Mouse (Mus musculus): ENCODE measurements at regions not wholly inside any gene's neighbourhood (a gene's known extent, or its start where the extent isn't known, plus 50 kb on each side); places are given as distances from the start of the nearest gene placed in this dataset.
A peak's percentile ranks its signal among the peaks of the same experiment; 100 is the strongest.

DNA sequence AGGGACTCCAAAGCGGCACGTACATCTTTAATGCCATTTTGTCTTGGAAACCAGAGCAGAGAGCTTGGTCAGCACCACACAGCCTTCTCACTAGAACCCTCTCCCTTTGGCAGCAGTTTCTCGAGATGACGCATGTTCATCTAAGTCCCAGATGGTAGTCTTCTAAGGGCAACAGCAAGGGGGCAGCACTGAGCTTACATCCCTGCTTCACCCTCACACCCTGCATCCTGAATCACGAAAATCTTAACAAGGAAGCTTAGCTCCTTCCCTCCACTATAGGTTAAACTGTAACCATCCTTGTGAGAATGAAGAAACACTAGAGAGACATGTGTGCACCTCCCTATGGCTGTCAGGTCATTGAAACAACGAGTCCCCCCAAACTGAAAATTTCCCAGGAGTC lies 538.4 kb downstream of the Plekhb2 start:
- WGBS, result 42% methylated on average over 6 of the region's 6 CpGs
- H3K9me3 ChIP-seq (replicated peaks), result no peaks in the 10 kb centered on the region
- peak; percentile 57 for DNase-seq (ENCODE audit: low spot score)
- no peaks in the 10 kb centered on the region for H3K36me3 ChIP-seq
- no peaks in the 10 kb centered on the region for H3K4me1 ChIP-seq
- no peaks in the 10 kb centered on the region for H3K27me3 ChIP-seq (ENCODE audit: low read depth, poor library complexity, severe bottlenecking)
- H3K4me3 ChIP-seq, result no peak overlapping the region
- H3K27ac ChIP-seq (replicated peaks), result no peak overlapping the region

DNA sequence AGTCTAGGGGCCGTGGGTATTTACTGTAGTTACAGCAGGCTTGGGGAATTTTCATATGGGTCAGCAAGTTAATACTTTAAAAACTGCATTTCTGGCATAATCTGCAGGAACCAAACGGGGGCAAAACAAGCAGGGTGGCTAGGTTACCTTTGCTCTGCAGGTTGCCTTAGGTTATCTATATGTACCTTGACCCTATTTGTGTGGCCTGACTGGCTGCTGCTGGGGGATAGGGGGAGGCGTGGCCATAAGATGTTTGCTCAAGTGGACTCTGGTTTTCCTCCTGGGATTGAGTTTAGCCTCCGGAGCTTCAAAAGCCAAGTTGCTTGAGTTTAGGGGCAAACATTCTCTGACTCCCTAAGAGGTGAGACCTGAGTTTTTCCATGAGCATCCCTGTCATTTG lies 540.6 kb downstream of the Plekhb2 start:
- no peaks in the 10 kb centered on the region for H3K36me3 ChIP-seq
- no peaks in the 10 kb centered on the region for H3K9me3 ChIP-seq (replicated peaks)
- H3K4me1 ChIP-seq, result peaks cover 5% of the 10 kb centered on the region; the same call in 1 of the 2 replicates
- no peaks in the 10 kb centered on the region for H3K27me3 ChIP-seq (ENCODE audit: low read depth, poor library complexity, severe bottlenecking)
- 86% methylated on average over 4 of the region's 4 CpGs for WGBS
- H3K4me3 ChIP-seq, result no peak overlapping the region
- no peak for DNase-seq (ENCODE audit: low spot score)
- no peak overlapping the region for H3K27ac ChIP-seq (replicated peaks)

DNA sequence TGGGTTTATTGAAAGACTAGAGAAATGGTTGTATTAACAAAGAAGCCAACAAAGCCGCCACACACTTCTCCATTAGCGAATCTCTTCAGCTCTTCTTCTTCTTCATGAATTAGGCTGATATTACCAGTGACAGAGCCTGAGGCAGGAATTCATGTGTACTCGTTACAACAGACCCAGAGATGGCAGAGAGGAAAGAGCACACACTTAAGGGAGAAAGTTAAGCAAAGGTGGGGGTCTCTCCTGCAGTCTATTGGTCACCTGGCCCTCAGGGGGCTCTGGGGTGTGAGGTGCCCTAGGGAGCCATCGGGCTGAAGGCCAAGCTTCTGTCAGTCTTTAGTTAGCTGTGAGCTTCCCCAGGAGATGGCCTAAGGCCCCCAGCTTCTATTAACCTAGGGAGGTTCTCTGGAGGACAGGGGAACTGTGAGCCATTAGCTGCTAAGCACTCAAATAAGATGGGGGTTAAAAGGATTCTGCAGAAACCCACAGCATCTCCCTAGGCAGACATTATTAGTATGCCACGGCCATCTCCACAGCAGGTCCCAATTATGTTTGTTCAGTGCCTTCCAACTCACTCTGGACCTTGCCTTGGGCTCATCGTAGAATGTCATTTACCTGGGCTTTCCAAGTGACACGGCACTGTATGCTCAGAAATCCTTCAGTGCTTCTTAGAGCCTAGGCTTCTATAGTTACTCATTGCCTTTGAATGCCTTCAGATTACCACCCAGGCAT lies 541.2 kb downstream of the Plekhb2 start:
- Histone ChIP-seq H3K27ac (replicated peaks) (0 out of 2 replicates have a peak overlapping the region, but pooled peaks have one; percentile 3), H3K36me3 (no peaks in the 10 kb centered on the region), H3K9me3 (replicated peaks) (no peaks in the 10 kb centered on the region), H3K4me3 (no peak overlapping the region), H3K4me1 (peaks cover 5% of the 10 kb centered on the region; the same call in 1 of the 2 replicates), H3K27me3 (ENCODE audit: low read depth, poor library complexity, severe bottlenecking) (no peaks in the 10 kb centered on the region)
- 81% methylated on average over 7 of the region's 7 CpGs for WGBS
- no peak for DNase-seq (ENCODE audit: low spot score)

DNA sequence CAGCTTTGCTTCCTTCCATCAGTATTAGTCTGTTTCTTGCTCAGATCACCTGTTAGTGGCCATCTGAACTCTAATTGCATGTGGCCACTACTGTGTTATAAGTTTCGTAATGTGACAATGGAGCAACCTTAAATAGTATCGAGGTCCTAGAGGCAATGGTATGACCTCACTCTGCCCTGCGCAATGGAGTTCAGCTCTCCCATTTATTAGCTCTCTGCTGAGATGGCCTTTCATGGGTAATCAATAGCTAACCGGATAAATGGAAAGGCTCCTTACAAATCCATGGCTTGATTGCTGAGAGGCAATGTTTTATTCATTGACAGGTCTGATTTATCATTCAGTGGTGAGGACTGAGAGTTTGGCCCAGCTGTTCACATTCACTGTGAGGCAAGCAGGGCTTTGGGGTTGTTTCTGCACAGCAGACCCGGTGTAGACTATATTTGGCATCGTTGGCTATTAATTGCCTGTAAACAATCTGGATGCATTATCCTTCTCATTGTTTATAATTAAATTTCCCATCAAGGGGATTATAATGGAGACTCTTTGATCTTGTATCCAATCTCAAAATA lies 543.9 kb downstream of the Plekhb2 start:
- H3K36me3 ChIP-seq, result no peaks in the 10 kb centered on the region
- H3K27me3 ChIP-seq (ENCODE audit: low read depth, poor library complexity, severe bottlenecking), result no peaks in the 10 kb centered on the region
- 80% methylated on average over 6 of the region's 6 CpGs for WGBS
- H3K9me3 ChIP-seq (replicated peaks), result no peaks in the 10 kb centered on the region
- no peak overlapping the region for H3K27ac ChIP-seq (replicated peaks)
- H3K4me3 ChIP-seq, result no peak overlapping the region
- DNase-seq (ENCODE audit: low spot score), result no peak
- H3K4me1 ChIP-seq, result peaks cover 5% of the 10 kb centered on the region; the same call in 1 of the 2 replicates

DNA sequence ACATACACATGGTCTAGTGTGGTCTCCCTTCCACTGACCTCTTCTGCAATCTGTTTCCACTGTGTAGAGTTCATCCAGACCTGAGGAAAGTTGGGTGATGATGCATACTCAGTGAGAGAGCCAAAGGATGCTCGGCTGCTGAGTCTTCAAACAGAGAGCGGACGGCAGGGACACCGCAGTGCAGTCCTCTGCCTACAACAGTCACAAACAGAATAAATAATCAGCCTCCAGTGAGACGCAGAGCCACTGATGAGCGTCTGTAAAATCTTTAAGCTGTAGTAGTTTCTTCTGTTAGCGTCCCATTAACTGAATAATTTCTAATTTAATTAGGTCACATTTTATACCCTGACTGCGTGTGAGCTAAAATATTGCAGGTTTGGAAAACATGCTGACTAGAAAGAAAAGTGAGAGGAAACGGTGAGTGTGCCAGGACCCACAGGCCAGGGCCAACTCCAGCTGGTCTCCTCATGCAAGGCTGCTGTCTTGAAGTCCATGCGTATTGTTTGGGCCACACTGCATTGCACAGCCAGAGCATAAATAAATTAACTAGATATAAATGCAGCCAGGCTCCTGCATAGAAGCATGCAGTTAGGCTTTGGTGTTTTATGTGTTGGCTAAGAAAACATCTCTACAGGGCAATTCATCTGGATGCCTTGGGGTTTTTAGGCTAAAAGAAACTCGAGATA lies 551.0 kb downstream of the Plekhb2 start:
- DNase-seq (ENCODE audit: low spot score), result no peak
- WGBS, result 89% methylated on average over 11 of the region's 11 CpGs
- H3K4me1 ChIP-seq, result peaks cover 22% of the 10 kb centered on the region
- no peaks in the 10 kb centered on the region for H3K27me3 ChIP-seq (ENCODE audit: low read depth, poor library complexity, severe bottlenecking)
- no peak overlapping the region for H3K27ac ChIP-seq (replicated peaks)
- no peak overlapping the region for H3K4me3 ChIP-seq
- no peaks in the 10 kb centered on the region for H3K9me3 ChIP-seq (replicated peaks)
- H3K36me3 ChIP-seq, result no peaks in the 10 kb centered on the region

DNA sequence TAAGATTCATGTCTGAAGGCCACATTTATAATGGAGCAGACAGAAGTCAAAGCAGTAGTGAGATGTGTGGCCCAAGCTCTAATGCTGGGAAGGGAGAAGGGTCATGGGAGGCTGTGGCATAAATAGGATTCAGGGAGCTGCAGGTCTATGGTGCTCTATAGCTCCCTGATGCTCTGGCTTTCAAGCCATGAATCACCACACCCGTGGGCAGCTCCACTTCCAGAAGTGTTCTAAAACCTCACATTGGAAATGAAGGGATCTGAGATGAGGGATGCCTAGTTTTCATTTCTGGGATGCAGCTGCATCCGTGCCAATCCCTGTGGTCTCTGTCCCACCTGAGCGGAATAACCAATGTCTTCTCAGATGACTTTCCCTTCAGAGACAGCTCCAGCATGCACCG lies 553.2 kb downstream of the Plekhb2 start:
- WGBS, result 81% methylated on average over 4 of the region's 4 CpGs
- Histone ChIP-seq H3K27me3 (ENCODE audit: low read depth, poor library complexity, severe bottlenecking) (no peaks in the 10 kb centered on the region), H3K36me3 (no peaks in the 10 kb centered on the region), H3K4me1 (peaks cover 22% of the 10 kb centered on the region), H3K27ac (replicated peaks) (no peak overlapping the region), H3K4me3 (no peak overlapping the region), H3K9me3 (replicated peaks) (no peaks in the 10 kb centered on the region)
- no peak for DNase-seq (ENCODE audit: low spot score)

GRCm38 (mm10) chr1:35405418-35405817 lies 555.6 kb downstream of the Plekhb2 start:
- H3K27ac ChIP-seq (replicated peaks), result no peak overlapping the region
- H3K9me3 ChIP-seq (replicated peaks), result no peaks in the 10 kb centered on the region
- WGBS, result 84% methylated on average over 6 of the region's 6 CpGs

DNA sequence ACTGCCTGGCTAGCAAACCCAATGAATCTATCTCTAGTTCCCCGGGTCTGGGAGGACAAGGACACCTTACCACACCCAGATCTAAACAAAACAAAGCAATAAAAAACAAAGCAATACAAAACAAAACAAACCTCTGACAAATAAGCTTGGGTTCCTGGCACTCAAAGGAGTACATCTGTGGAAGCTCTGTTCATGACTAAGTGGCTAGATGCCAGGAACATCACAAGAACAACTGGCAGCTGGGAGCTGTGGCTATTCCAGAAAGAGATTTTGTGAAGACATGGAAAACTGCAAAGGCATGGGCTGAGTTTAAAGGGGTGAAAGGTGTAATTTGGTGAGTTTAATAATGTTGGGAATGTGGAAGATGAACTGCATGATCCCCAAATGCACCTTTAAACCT lies 565.9 kb downstream of the Plekhb2 start:
- peaks cover 11% of the 10 kb centered on the region for H3K4me1 ChIP-seq
- no peaks in the 10 kb centered on the region for H3K9me3 ChIP-seq (replicated peaks)
- WGBS, result 81% methylated on average over 1 of the region's 1 CpGs
- H3K4me3 ChIP-seq, result no peak overlapping the region
- no peak for DNase-seq (ENCODE audit: low spot score)
- no peaks in the 10 kb centered on the region for H3K36me3 ChIP-seq
- H3K27ac ChIP-seq (replicated peaks), result no peak overlapping the region; the same call in 1 of the 2 replicates
- no peaks in the 10 kb centered on the region for H3K27me3 ChIP-seq (ENCODE audit: low read depth, poor library complexity, severe bottlenecking)

More at GRCm38 (mm10) chr1:35405418-35405817, 555.6 kb downstream of the Plekhb2 start:
- Histone ChIP-seq H3K4me1 (peaks cover 22% of the 10 kb centered on the region), H3K36me3 (no peaks in the 10 kb centered on the region), H3K27me3 (ENCODE audit: low read depth, poor library complexity, severe bottlenecking) (no peaks in the 10 kb centered on the region), H3K4me3 (no peak overlapping the region)
- no peak for DNase-seq (ENCODE audit: low spot score)

GRCm38 (mm10) chr1:35428126-35428840 lies 578.5 kb downstream of the Plekhb2 start:
- Histone ChIP-seq H3K9me3 (replicated peaks) (peaks cover 14% of the 10 kb centered on the region), H3K27me3 (ENCODE audit: low read depth, poor library complexity, severe bottlenecking) (no peaks in the 10 kb centered on the region), H3K4me3 (no peak overlapping the region), H3K27ac (replicated peaks) (no peak overlapping the region), H3K4me1 (no peaks in the 10 kb centered on the region), H3K36me3 (no peaks in the 10 kb centered on the region)
- 85% methylated on average over 8 of the region's 8 CpGs for WGBS
- DNase-seq (ENCODE audit: low spot score), result no peak

GRCm38 (mm10) chr1:35429471-35429870 lies 579.7 kb downstream of the Plekhb2 start:
- no peaks in the 10 kb centered on the region for H3K4me1 ChIP-seq
- no peaks in the 10 kb centered on the region for H3K27me3 ChIP-seq (ENCODE audit: low read depth, poor library complexity, severe bottlenecking)
- H3K4me3 ChIP-seq, result no peak overlapping the region
- peaks cover 14% of the 10 kb centered on the region for H3K9me3 ChIP-seq (replicated peaks)
- no peaks in the 10 kb centered on the region for H3K36me3 ChIP-seq
- 88% methylated on average over 1 of the region's 1 CpGs for WGBS
- no peak for DNase-seq (ENCODE audit: low spot score)
- no peak overlapping the region for H3K27ac ChIP-seq (replicated peaks)

DNA sequence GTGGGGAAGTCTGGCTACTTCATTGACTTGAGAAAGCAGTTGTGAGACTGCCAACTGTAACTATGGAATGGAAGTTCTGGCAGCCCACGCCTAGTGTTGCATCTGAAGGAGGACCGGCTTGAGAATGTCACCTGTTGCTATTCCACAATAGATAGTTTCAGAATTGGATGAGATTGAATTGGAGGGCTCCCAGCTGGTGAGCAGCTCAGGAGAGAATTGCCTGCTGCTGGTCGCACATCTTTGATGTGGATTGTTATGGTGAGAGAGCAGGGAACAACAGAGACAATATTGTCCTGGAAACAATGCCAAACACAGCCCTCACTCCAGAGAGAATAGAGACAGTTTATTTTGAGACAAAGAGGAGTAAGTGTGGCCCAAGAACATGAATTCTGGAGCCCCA lies 585.9 kb downstream of the Plekhb2 start:
- no peaks in the 10 kb centered on the region for H3K4me1 ChIP-seq
- H3K9me3 ChIP-seq (replicated peaks), result peaks cover 7% of the 10 kb centered on the region; the same call in 1 of the 2 replicates
- DNase-seq (ENCODE audit: low spot score), result no peak
- 79% methylated on average over 3 of the region's 3 CpGs for WGBS
- H3K27me3 ChIP-seq (ENCODE audit: low read depth, poor library complexity, severe bottlenecking), result no peaks in the 10 kb centered on the region
- H3K27ac ChIP-seq (replicated peaks), result no peak overlapping the region
- no peak overlapping the region for H3K4me3 ChIP-seq
- no peaks in the 10 kb centered on the region for H3K36me3 ChIP-seq

- no peak for DNase-seq (ENCODE audit: low spot score)
- Histone ChIP-seq H3K4me3 (no peak overlapping the region), H3K27ac (replicated peaks) (no peak overlapping the region), H3K4me1 (no peaks in the 10 kb centered on the region), H3K36me3 (no peaks in the 10 kb centered on the region), H3K9me3 (replicated peaks) (no peaks in the 10 kb centered on the region), H3K27me3 (ENCODE audit: low read depth, poor library complexity, severe bottlenecking) (no peaks in the 10 kb centered on the region)
Observed at GRCm38 (mm10) chr1:35447345-35447744, 597.6 kb downstream of the Plekhb2 start.
